Mouse (Mus musculus) hindbrain, embryonic 13.5 days (tissue): ENCODE results near the gene Mpped2. TPM values are rescaled to one million over a fixed set of nuclear protein-coding genes. Genes with fewer than 3 reads are reported as not detected.

Source experiments
- ATAC-seq: fragments of 200-750 bp; cut with Nextera tagmentation; 2 replicates; pipeline ENCODE4 v1.8.0; 2017; ENCODE audit warnings: moderate TSS enrichment; ENCODE audit not compliant: low FRiP score
- H3K27ac ChIP-seq: fragments of 300-500 bp; sonication (generic); 2 replicates; pipeline ENCODE4 v1.5.1; 2015; ENCODE audit warnings: inconsistent platforms, mild to moderate bottlenecking, moderate library complexity
- H3K27me3 ChIP-seq: fragments of 300-500 bp; sonication (generic); 2 replicates; pipeline ENCODE4 v1.6.1; 2015; ENCODE audit warnings: mild to moderate bottlenecking, inconsistent platforms
- H3K36me3 ChIP-seq: fragments of 300-500 bp; sonication (generic); 2 replicates; pipeline ENCODE4 v1.6.1; 2015; ENCODE audit warnings: mild to moderate bottlenecking, inconsistent platforms
- H3K4me1 ChIP-seq: fragments of 300-500 bp; sonication (generic); replicated peaks from 2 replicates; pipeline ENCODE4 v1.6.1; 2015; ENCODE audit warnings: inconsistent platforms
- H3K4me2 ChIP-seq: fragments of 300-500 bp; sonication (generic); 2 replicates; pipeline ENCODE4 v1.6.1; 2015; ENCODE audit warnings: inconsistent platforms, mild to moderate bottlenecking, moderate library complexity
- H3K4me3 ChIP-seq: fragments of 300-500 bp; sonication (generic); 2 replicates; pipeline ENCODE4 v1.5.1; 2015; ENCODE audit warnings: mild to moderate bottlenecking, inconsistent platforms
- H3K9ac ChIP-seq: fragments of 300-500 bp; sonication (generic); 2 replicates; pipeline ENCODE4 v1.6.1; 2015; ENCODE audit warnings: mild to moderate bottlenecking, inconsistent platforms
- H3K9me3 ChIP-seq: fragments of 300-500 bp; sonication (generic); 2 replicates; pipeline ENCODE4 v1.6.1; 2016; ENCODE audit warnings: inconsistent platforms
- WGBS: fragments of 180-500 bp; shearing (Covaris S2); methylation state at CpG from one replicate; pipeline ENCODE4 v1.1.7; 2015; 5-methylcytosine and 5-hydroxymethylcytosine counted together
- polyA plus RNA-seq: library from polyadenylated mRNA; unstranded; fragments of >200 nt; fragmentation: Nextera tagmentation; extraction: Ambion mirVana; gene quantifications from 2 replicates; pipeline ENCODE4 v1.2.1, GENCODE M21; 2015

The Mpped2 gene
- polyA plus RNA-seq, 1 experiment from 2014 or later = 147 TPM

- no peak overlapping the region for H3K9ac ChIP-seq
- no peak overlapping the region for H3K4me3 ChIP-seq
- H3K4me1 ChIP-seq = peaks cover 52% of the 10 kb centered on the region
- H3K27ac ChIP-seq = 0 out of 2 replicates have a peak overlapping the region, but pooled peaks have one; percentile 12
- 26% methylated on average over 4 of the region's 4 CpGs for WGBS
- no peaks in the 10 kb centered on the region for H3K36me3 ChIP-seq
- no peak overlapping the region for H3K4me2 ChIP-seq
- ATAC-seq = 0 out of 2 replicates have a peak, but pooled peaks have one; percentile 16
- no peaks in the 10 kb centered on the region for H3K9me3 ChIP-seq
- H3K27me3 ChIP-seq = no peaks in the 10 kb centered on the region
Observed at GRCm38 (mm10) chr2:106854213-106854612, 161.1 kb downstream of the Mpped2 start.

DNA sequence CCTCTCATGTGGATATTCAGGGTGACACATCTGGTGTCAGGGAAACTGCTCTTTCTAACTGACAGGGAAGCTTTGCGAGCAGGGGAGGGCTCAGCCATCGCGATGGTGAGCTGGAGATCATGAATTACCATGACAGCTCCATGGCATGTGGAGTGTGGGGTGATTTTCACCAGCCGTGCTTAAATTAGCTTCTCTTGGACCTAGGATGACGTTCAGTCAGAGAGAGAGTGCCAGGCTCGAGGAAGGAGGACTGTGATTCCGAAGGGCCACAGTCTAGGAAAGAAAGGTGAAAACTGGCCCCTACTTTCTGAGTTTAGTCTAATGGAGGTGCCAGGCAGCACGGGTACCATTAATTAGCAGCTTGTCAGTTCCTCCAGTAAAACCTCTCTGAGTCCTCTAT is 161.7 kb downstream of the Mpped2 start:
- WGBS = 27% methylated on average over 8 of the region's 8 CpGs
- Histone ChIP-seq H3K4me3 (no peak overlapping the region), H3K36me3 (no peaks in the 10 kb centered on the region), H3K9me3 (no peaks in the 10 kb centered on the region), H3K27ac (no peak overlapping the region), H3K4me1 (peaks cover 46% of the 10 kb centered on the region), H3K9ac (no peak overlapping the region), H3K4me2 (no peak overlapping the region), H3K27me3 (no peaks in the 10 kb centered on the region)
- ATAC-seq = peak; percentile 47

GRCm38 (mm10) chr2:106855184-106855583 is 162.1 kb downstream of the Mpped2 start:
- H3K9me3 ChIP-seq = no peaks in the 10 kb centered on the region
- no peak overlapping the region for H3K4me2 ChIP-seq
- H3K27ac ChIP-seq = no peak overlapping the region
- no peak overlapping the region for H3K4me3 ChIP-seq
- ATAC-seq = no peak
- H3K4me1 ChIP-seq = peaks cover 46% of the 10 kb centered on the region
- no peak overlapping the region for H3K9ac ChIP-seq
- H3K27me3 ChIP-seq = no peaks in the 10 kb centered on the region
- H3K36me3 ChIP-seq = no peaks in the 10 kb centered on the region
- WGBS = 44% methylated on average over 13 of the region's 13 CpGs

DNA sequence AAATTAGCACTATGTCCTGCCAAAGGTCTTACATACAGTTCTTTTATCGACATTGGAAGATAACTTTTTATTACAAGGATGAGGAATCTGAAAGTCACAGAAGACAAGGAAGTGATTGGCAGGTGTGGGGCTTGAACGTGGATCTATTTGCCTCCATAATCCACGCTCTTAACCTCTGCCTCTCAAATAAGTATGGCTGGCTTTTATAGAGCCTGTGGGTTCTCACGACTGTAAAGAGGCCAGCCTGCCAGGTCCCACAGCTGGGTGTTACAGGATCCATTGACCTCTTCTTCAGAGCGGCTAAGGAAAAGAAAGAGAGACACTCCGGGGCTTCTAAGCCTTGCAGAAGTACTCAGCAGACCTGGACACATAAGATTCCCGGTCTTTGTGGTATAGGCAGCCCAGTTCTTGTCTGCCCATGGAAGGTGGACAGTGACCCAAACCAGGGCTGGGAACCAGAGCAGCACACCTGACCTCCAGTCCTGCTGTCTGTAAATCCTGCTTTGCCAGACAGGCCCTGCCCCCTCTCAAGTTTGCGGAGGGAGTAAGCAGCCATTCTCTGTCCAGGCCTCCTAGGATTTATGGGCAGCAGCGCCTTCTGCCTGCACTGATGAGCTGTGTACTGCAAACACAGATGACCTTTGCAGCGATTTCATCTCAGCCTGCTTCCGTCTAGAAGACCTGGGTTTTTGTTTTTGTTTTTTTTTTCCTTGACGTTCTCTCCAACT is 162.7 kb downstream of the Mpped2 start:
- H3K4me1 ChIP-seq = peaks cover 47% of the 10 kb centered on the region
- H3K27ac ChIP-seq = 0 out of 2 replicates have a peak overlapping the region, but pooled peaks have one; percentile 3

GRCm38 (mm10) chr2:106856361-106856961 is 163.4 kb downstream of the Mpped2 start:
- Histone ChIP-seq H3K36me3 (no peaks in the 10 kb centered on the region), H3K9me3 (no peaks in the 10 kb centered on the region), H3K27me3 (no peaks in the 10 kb centered on the region), H3K9ac (no peak overlapping the region), H3K27ac (0 out of 2 replicates have a peak overlapping the region, but pooled peaks have one; percentile 3), H3K4me1 (peaks cover 54% of the 10 kb centered on the region), H3K4me2 (no peak overlapping the region), H3K4me3 (no peak overlapping the region)
- no peak for ATAC-seq
- WGBS = 18% methylated on average over 9 of the region's 9 CpGs

More for the DNA sequence above, 162.7 kb downstream of the Mpped2 start:
- no peak overlapping the region for H3K4me3 ChIP-seq
- no peak overlapping the region for H3K9ac ChIP-seq
- no peak overlapping the region for H3K4me2 ChIP-seq
- no peaks in the 10 kb centered on the region for H3K27me3 ChIP-seq
- ATAC-seq = peak; percentile 36
- no peaks in the 10 kb centered on the region for H3K9me3 ChIP-seq
- H3K36me3 ChIP-seq = no peaks in the 10 kb centered on the region
- 32% methylated on average over 12 of the region's 12 CpGs for WGBS

DNA sequence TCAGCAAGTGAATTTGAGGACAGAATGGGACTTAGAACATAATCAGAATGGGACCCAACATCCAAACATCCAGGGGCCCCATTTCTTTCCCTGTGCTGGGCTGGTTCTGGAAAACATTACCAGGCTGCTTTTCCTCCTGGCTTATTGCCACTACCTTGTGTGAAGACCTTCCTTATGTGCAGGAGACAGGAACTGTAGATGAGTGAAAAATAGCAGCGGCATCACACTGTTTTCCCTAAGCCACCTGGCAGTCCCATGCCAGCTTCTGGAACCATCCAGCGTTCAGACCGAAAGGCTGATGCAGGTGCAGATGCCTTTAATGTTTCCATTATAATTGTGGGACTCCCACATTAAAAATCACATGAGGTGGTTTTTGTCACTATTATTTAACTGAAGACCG is 164.2 kb downstream of the Mpped2 start:
- Histone ChIP-seq H3K27me3 (no peaks in the 10 kb centered on the region), H3K27ac (no peak overlapping the region), H3K4me2 (no peak overlapping the region), H3K4me1 (peaks cover 55% of the 10 kb centered on the region), H3K9me3 (no peaks in the 10 kb centered on the region), H3K9ac (no peak overlapping the region), H3K4me3 (no peak overlapping the region), H3K36me3 (no peaks in the 10 kb centered on the region)
- no peak for ATAC-seq
- WGBS = 80% methylated on average over 4 of the region's 4 CpGs

DNA sequence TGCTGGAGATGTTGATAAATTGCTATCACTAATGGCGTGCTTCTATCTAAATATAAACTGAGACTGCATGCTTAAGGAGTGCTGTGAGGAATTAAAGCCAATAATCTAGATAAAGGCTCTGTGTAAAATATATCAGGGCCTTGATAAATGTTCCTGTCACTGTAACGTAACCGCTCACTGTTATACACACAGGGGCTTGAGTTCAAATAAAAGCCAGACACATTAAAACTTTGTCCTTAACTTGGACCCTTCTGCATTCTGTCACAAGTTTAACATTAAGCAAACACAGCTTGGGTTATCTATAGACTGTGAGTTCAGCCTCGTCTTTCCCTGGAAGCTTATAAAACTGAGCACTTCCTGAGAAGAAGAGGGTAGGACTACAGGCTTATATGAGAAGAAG is 164.6 kb downstream of the Mpped2 start:
- Histone ChIP-seq H3K9ac (no peak overlapping the region), H3K4me3 (no peak overlapping the region), H3K9me3 (no peaks in the 10 kb centered on the region), H3K4me1 (peaks cover 55% of the 10 kb centered on the region), H3K27ac (no peak overlapping the region), H3K36me3 (no peaks in the 10 kb centered on the region), H3K27me3 (no peaks in the 10 kb centered on the region), H3K4me2 (no peak overlapping the region)
- WGBS = 63% methylated on average over 4 of the region's 4 CpGs
- ATAC-seq = no peak

DNA sequence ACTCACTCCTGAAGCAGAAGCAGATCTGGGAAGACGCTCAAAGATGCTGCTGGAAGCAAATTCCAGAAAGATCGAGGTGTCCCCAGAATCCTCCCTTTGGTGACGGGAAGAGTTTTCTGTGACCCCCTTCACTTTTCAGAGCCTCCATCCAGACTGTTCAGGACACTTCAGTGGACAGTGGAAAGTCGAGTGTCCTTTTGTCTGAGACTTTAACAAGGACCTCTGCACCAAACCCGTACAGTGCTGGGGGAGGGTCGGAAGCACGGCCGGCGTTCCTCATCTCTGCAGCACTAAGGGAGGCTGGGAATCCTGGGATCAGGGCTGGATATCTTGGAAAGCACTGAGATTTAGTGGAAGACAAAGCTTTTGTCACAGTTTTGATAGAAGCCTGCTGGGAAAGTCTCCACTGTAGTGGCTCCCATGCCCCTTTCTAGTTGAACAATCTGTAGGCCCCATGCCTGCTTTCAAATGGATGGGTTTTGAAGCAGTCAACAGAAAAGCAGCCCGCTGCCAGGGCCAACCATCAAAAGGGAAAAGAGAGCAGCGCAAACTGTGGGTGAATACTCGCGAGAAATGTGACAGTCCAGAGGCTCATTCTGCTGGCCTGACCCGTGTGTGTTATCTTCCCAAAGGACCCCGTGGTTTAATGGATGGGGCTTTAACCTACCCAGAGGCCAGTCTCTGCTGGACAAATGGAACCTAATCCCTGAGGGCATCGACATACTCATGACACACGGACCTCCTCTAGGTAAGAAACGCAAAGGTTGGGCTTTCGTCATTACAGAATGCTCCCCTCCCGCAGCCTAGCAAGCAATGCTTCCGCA is 168.0 kb downstream of the Mpped2 start:
- Histone ChIP-seq H3K4me2 (0 out of 2 replicates have a peak overlapping the region, but pooled peaks have one; percentile 17), H3K27me3 (0 out of 2 replicates have a peak, but pooled peaks cover 3% of the 10 kb centered on the region), H3K9ac (no peak overlapping the region), H3K4me3 (no peak overlapping the region), H3K4me1 (peaks cover 28% of the 10 kb centered on the region), H3K9me3 (no peaks in the 10 kb centered on the region), H3K27ac (peak overlapping the region; percentile 37; the same call in 1 of the 2 replicates), H3K36me3 (no peaks in the 10 kb centered on the region)
- 44% methylated on average over 21 of the region's 21 CpGs for WGBS
- ATAC-seq = no peak

DNA sequence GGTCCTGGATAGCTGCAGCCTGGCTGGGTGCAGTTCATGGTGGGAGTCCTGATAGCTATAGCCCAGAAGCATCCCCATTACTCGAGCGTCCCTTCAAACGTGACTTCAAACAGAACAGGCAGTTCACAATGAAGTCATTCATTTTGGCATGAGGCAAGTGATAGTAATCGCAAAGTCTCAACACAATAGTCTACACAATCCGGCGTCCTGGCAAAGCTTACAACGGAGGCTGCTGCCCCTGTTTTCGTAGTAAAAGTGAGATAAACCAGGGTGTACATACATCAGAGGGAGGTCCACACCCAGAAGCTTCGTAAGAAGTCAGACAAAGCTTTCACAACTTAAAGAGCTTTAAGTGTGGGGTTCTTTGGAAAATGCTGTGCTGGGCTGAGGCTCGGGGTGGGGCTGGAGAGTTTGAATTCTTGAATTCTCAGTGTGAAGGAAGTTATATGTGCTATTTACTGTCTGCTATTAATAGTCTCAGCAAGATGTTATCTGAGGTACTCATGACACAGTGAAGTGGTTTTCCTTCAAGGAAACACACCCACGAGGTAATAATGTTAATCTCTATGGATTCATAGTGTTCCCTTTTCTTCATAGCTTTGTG is 170.1 kb downstream of the Mpped2 start:
- Histone ChIP-seq H3K4me1 (peaks cover 14% of the 10 kb centered on the region), H3K36me3 (no peaks in the 10 kb centered on the region), H3K9me3 (no peaks in the 10 kb centered on the region), H3K4me2 (no peak overlapping the region), H3K9ac (no peak overlapping the region), H3K4me3 (no peak overlapping the region), H3K27ac (no peak overlapping the region), H3K27me3 (0 out of 2 replicates have a peak, but pooled peaks cover 3% of the 10 kb centered on the region)
- 67% methylated on average over 11 of the region's 11 CpGs for WGBS
- ATAC-seq = no peak

- Histone ChIP-seq H3K27ac (no peak overlapping the region), H3K9ac (no peak overlapping the region), H3K36me3 (peaks cover 9% of the 10 kb centered on the region; the same call in 1 of the 2 replicates), H3K27me3 (0 out of 2 replicates have a peak, but pooled peaks cover 3% of the 10 kb centered on the region), H3K9me3 (no peaks in the 10 kb centered on the region), H3K4me1 (peaks cover 14% of the 10 kb centered on the region), H3K4me2 (no peak overlapping the region), H3K4me3 (no peak overlapping the region)
- no peak for ATAC-seq
- 71% methylated on average over 7 of the region's 7 CpGs for WGBS
Observed at GRCm38 (mm10) chr2:106865148-106865786, 172.2 kb downstream of the Mpped2 start.

GRCm38 (mm10) chr2:106866303-106866702 is 173.2 kb downstream of the Mpped2 start:
- no peak overlapping the region for H3K9ac ChIP-seq
- H3K9me3 ChIP-seq = no peaks in the 10 kb centered on the region
- H3K4me3 ChIP-seq = no peak overlapping the region
- 63% methylated on average over 5 of the region's 5 CpGs for WGBS
- no peak overlapping the region for H3K27ac ChIP-seq
- peaks cover 11% of the 10 kb centered on the region; the same call in 1 of the 2 replicates for H3K36me3 ChIP-seq
- ATAC-seq = no peak
- peaks cover 7% of the 10 kb centered on the region for H3K4me1 ChIP-seq
- 0 out of 2 replicates have a peak, but pooled peaks cover 3% of the 10 kb centered on the region for H3K27me3 ChIP-seq
- H3K4me2 ChIP-seq = no peak overlapping the region
